Mouse (Mus musculus) forebrain, embryonic 15.5 days (tissue): Measurements from ENCODE around the gene Thbs3. TPM values are rescaled to one million over a fixed set of nuclear protein-coding genes. Genes with fewer than 3 reads are reported as not detected.
"Not testable (repeated sequence)": the region's sequence is repeated elsewhere in the genome, so short reads cannot be mapped to it uniquely, and the experiment has no call there.

Experiments
- ATAC-seq: fragments of 200-750 bp; cut with Nextera tagmentation; replicated peaks from 2 replicates; pipeline ENCODE4 v1.8.0; 2017; ENCODE audit warnings: mild to moderate bottlenecking, moderate TSS enrichment, moderate library complexity
- H3K27ac ChIP-seq: fragments of 300-500 bp; sonication (generic); replicated peaks from 2 replicates; pipeline ENCODE4 v1.5.1; 2015; ENCODE audit warnings: mild to moderate bottlenecking, inconsistent platforms
- H3K27me3 ChIP-seq: fragments of 300-500 bp; sonication (generic); 2 replicates; pipeline ENCODE4 v1.6.1; 2015; ENCODE audit warnings: inconsistent platforms
- H3K36me3 ChIP-seq: fragments of 300-500 bp; sonication (generic); 2 replicates; pipeline ENCODE4 v1.6.1; 2015; ENCODE audit warnings: mild to moderate bottlenecking, inconsistent platforms
- H3K4me1 ChIP-seq: fragments of 300-500 bp; sonication (generic); 2 replicates; pipeline ENCODE4 v1.6.1; 2015; ENCODE audit warnings: inconsistent platforms
- H3K4me2 ChIP-seq: fragments of 300-500 bp; sonication (generic); replicated peaks from 2 replicates; pipeline ENCODE4 v1.6.1; 2015; ENCODE audit warnings: mild to moderate bottlenecking, inconsistent platforms
- H3K4me3 ChIP-seq: fragments of 300-500 bp; sonication (generic); 2 replicates; pipeline ENCODE4 v1.5.1; 2015; ENCODE audit warnings: mild to moderate bottlenecking, inconsistent platforms
- H3K9ac ChIP-seq: fragments of 300-500 bp; sonication (generic); replicated peaks from 2 replicates; pipeline ENCODE4 v1.6.1; 2015; ENCODE audit warnings: mild to moderate bottlenecking, inconsistent platforms
- H3K9me3 ChIP-seq: fragments of 300-500 bp; sonication (generic); 2 replicates; pipeline ENCODE4 v1.6.1; 2016; ENCODE audit warnings: inconsistent platforms
- WGBS: fragments of 180-500 bp; shearing (Covaris S2); methylation state at CpG from one replicate; pipeline ENCODE4 v1.1.7; 2015; ENCODE audit warnings: mixed read lengths; 5-methylcytosine and 5-hydroxymethylcytosine counted together
- polyA plus RNA-seq: library from polyadenylated mRNA; unstranded; fragments of >200 nt; fragmentation: Nextera tagmentation; extraction: Ambion mirVana; gene quantifications from 2 replicates; pipeline ENCODE4 v1.2.1, GENCODE M21; 2015

Thbs3 gene
- polyA plus RNA-seq, 1 experiment from 2014 or later = 68.3 TPM

GRCm38 (mm10) chr3:89202253-89203141 lies 12.5 kb upstream of the Thbs3 start, which contains the start of gene Gba:
Gene Gba, plus strand, starts transcription at chr3:89202928.
- Histone ChIP-seq H3K9me3 (no peaks in the 10 kb centered on the region), H3K27ac (peak within 1 kb of the TSS; percentile 70), H3K9ac (peak within 1 kb of the TSS; percentile 59), H3K4me1 (peaks cover 6% of the 10 kb centered on the region), H3K27me3 (no peaks in the 10 kb centered on the region), H3K36me3 (peaks cover 30% of the 10 kb centered on the region), H3K4me3 (peak within 1 kb of the TSS; percentile 62), H3K4me2 (peak within 1 kb of the TSS; percentile 60)
- WGBS = 26% methylated on average over 13 of the region's 13 CpGs
- ATAC-seq = peak; percentile 89

DNA sequence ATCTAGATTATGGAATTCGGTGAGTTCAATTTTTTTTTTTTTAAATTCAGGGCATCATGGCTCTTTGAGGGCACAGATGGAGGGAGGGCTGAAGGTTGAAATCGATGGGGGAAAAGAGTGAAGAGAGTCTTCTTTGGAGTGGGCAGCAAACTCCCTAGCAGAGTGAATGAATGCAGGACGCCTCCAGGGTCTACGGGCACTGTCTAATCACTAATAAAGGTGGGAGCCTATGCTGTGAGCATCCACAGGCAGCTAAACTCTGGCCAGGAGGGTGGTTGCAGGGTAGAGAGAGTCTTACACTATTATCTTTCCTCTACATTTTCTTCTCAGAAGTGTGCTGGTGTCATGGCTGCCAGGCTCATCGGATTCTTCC lies 11.9 kb upstream of the Thbs3 start:
- Histone ChIP-seq H3K4me2 (peak overlapping the region; percentile 60), H3K27ac (peak overlapping the region; percentile 70), H3K27me3 (no peaks in the 10 kb centered on the region), H3K9me3 (no peaks in the 10 kb centered on the region), H3K4me3 (peak overlapping the region; percentile 62), H3K36me3 (peaks cover 35% of the 10 kb centered on the region), H3K4me1 (peaks cover 6% of the 10 kb centered on the region), H3K9ac (peak overlapping the region; percentile 59)
- 44% methylated on average over 5 of the region's 5 CpGs for WGBS
- ATAC-seq = peak; percentile 24; the same call in 1 of the 2 replicates

DNA sequence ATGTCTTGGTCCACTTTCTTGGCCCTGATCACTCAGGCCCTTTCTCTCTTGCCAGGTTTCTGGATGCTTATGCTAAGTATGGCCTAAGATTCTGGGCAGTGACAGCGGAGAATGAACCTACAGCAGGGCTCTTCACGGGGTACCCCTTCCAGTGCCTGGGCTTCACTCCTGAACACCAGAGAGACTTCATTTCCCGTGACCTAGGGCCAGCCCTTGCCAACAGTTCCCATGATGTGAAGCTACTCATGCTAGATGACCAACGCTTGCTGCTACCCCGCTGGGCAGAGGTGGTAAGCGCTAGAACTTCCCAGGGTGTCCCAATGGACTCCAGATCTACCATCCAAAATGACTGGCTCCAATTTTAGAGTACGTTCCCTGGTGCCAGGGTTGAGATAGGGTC lies 8.9 kb upstream of the Thbs3 start:
- Histone ChIP-seq H3K9ac (no peak overlapping the region), H3K4me1 (peaks cover 6% of the 10 kb centered on the region), H3K27ac (no peak overlapping the region), H3K36me3 (peaks cover 59% of the 10 kb centered on the region), H3K4me3 (no peak overlapping the region), H3K9me3 (no peaks in the 10 kb centered on the region), H3K27me3 (no peaks in the 10 kb centered on the region), H3K4me2 (no peak overlapping the region)
- 92% methylated on average over 7 of the region's 7 CpGs for WGBS
- ATAC-seq = no peak

DNA sequence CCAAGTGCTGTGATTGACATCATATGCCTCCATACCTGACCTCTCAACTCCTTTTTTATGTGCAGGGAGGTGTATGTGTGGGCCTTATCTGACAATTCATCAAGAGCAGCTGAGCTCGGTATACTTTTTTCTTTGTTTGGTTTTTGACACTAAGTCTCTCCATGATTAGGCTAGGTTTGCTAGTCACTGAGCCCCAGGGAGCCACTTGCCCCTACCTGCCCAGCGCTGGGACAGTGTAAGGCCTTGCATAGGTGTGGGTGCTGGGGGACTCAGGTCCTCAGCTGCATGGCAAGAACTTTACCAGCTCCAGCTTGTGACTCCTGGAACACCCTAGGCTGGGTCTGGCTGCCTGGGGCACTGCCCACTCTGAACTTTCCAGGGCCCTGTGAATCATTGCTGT lies 8.3 kb upstream of the Thbs3 start:
- Histone ChIP-seq H3K4me1 (peaks cover 6% of the 10 kb centered on the region), H3K36me3 (peaks cover 59% of the 10 kb centered on the region), H3K27ac (no peak overlapping the region), H3K4me3 (no peak overlapping the region), H3K9me3 (no peaks in the 10 kb centered on the region), H3K27me3 (no peaks in the 10 kb centered on the region), H3K4me2 (no peak overlapping the region), H3K9ac (no peak overlapping the region)
- ATAC-seq = no peak
- WGBS = 95% methylated on average over 2 of the region's 2 CpGs

DNA sequence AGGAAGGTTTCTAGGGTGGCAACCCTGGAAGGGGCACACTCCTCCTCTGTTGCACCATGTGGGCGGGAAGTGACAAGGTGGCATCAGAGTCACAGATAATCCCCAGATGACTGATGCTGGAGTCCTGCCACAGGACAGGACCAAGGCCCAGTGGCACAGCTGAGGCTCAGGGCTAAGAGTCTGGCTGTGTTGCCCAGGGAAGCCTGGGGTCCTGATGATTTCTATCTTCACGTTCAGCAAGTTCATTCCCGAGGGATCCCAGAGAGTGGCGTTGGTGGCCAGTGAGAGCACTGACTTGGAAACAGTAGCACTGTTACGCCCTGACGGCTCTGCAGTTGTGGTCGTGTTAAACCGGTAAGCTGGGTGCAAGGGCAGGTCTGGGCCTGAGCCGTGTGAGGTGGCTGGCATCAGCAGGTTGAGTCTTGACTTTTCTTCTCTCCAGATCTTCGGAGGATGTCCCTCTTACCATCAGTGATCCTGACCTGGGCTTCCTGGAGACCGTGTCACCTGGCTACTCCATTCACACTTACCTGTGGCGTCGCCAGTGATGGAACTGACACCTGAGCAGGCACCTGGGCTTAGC lies 6.8 kb upstream of the Thbs3 start:
- Histone ChIP-seq H3K9me3 (no peaks in the 10 kb centered on the region), H3K4me1 (peaks cover 14% of the 10 kb centered on the region), H3K4me3 (no peak overlapping the region), H3K27ac (no peak overlapping the region), H3K9ac (no peak overlapping the region), H3K36me3 (peaks cover 59% of the 10 kb centered on the region), H3K4me2 (no peak overlapping the region), H3K27me3 (no peaks in the 10 kb centered on the region)
- WGBS = 91% methylated on average over 13 of the region's 13 CpGs
- no peak for ATAC-seq

DNA sequence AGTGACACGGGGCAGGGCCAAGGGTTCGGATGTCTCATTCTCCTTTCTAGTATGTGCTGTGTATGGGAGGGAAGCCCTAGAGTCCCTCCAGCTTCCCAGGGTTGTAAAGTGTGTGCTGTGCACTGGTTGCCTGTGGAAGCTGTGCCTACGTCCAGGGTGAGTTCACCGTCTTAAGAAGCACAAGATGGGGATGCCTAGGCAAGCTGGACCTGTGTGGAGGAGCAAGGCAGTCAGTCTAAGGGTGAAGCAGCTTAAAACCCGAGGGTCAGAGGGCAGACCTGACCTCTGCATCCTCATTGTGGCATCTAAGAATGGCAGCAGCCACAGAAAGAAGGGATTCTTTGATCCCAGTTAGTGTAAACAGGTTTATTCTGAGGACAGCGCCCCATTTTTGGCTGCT lies 6.2 kb upstream of the Thbs3 start:
- no peak overlapping the region for H3K4me2 ChIP-seq
- H3K9ac ChIP-seq = no peak overlapping the region
- 90% methylated on average over 6 of the region's 6 CpGs for WGBS
- H3K27ac ChIP-seq = no peak overlapping the region
- ATAC-seq = no peak
- H3K4me3 ChIP-seq = no peak overlapping the region
- H3K36me3 ChIP-seq = peaks cover 59% of the 10 kb centered on the region
- peaks cover 13% of the 10 kb centered on the region for H3K4me1 ChIP-seq
- no peaks in the 10 kb centered on the region for H3K27me3 ChIP-seq
- H3K9me3 ChIP-seq = no peaks in the 10 kb centered on the region

GRCm38 (mm10) chr3:89209731-89210130 lies 5.2 kb upstream of the Thbs3 start:
- 85% methylated on average over 7 of the region's 7 CpGs for WGBS
- H3K4me3 ChIP-seq = no peak overlapping the region
- H3K4me1 ChIP-seq = peaks cover 17% of the 10 kb centered on the region
- no peak overlapping the region for H3K9ac ChIP-seq
- peaks cover 52% of the 10 kb centered on the region for H3K36me3 ChIP-seq
- ATAC-seq = no peak
- H3K27ac ChIP-seq = no peak overlapping the region
- no peaks in the 10 kb centered on the region for H3K9me3 ChIP-seq
- no peaks in the 10 kb centered on the region for H3K27me3 ChIP-seq
- no peak overlapping the region for H3K4me2 ChIP-seq

GRCm38 (mm10) chr3:89210162-89210561 lies 4.8 kb upstream of the Thbs3 start:
- no peak overlapping the region for H3K27ac ChIP-seq
- H3K4me1 ChIP-seq = peaks cover 21% of the 10 kb centered on the region
- no peaks in the 10 kb centered on the region for H3K27me3 ChIP-seq
- H3K36me3 ChIP-seq = peaks cover 50% of the 10 kb centered on the region
- ATAC-seq = no peak
- no peak overlapping the region for H3K4me3 ChIP-seq
- H3K9me3 ChIP-seq = no peaks in the 10 kb centered on the region
- H3K9ac ChIP-seq = no peak overlapping the region
- 88% methylated on average over 13 of the region's 13 CpGs for WGBS
- no peak overlapping the region for H3K4me2 ChIP-seq

- Histone ChIP-seq H3K9ac (no peak overlapping the region), H3K27me3 (no peaks in the 10 kb centered on the region), H3K36me3 (peaks cover 44% of the 10 kb centered on the region), H3K9me3 (no peaks in the 10 kb centered on the region), H3K4me3 (no peak overlapping the region), H3K27ac (no peak overlapping the region), H3K4me2 (no peak overlapping the region), H3K4me1 (peaks cover 27% of the 10 kb centered on the region)
- ATAC-seq = no peak
- WGBS = 81% methylated on average over 7 of the region's 7 CpGs
Measured at GRCm38 (mm10) chr3:89210731-89211130, 4.2 kb upstream of the Thbs3 start.

DNA sequence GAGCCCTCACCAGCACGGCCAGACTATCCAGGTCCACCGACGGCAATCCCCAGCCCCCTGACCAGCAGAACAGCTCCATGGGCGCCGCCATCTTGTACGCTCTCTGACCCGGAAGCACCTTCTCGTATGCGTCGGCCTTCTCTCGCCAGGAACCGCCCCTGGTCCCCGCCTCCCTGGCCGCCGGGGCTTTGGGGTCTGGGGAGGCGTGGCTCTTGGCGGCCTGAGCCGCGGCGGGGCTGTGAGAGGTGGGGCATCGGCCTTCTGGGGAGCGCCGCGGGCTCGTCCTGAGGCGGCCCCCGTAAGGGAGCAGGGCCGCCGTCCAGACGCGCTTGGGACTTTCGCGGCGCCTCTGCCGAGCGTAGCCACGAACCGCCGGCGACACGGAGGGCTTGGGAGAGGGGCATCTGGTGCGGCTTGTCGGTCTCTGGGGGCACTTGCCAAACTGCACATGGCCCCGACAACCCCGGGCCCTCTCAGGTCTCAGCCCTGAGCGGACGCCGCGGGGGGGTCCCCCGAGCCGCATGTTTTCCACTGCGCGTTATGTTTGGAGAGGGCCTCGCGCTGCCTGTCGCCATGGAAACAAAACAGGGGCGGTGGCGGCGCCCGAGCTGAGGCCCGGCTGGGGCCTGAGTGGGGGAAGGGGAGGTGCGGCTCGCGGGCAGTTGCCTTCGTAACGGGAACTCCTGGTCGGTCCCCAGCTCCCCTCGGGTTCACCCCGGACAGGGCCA lies 1.0 kb upstream of the Thbs3 start:
- ATAC-seq = peak; percentile 85
- peaks cover 39% of the 10 kb centered on the region for H3K4me1 ChIP-seq
- peak overlapping the region; percentile 98 for H3K27ac ChIP-seq
- H3K36me3 ChIP-seq = peaks cover 15% of the 10 kb centered on the region
- H3K4me3 ChIP-seq = peak overlapping the region; percentile 80
- H3K27me3 ChIP-seq = no peaks in the 10 kb centered on the region
- WGBS = under 1% methylated on average over 67 of the region's 69 CpGs
- H3K9me3 ChIP-seq = no peaks in the 10 kb centered on the region
- peak overlapping the region; percentile 94 for H3K4me2 ChIP-seq
- peak overlapping the region; percentile 79 for H3K9ac ChIP-seq

DNA sequence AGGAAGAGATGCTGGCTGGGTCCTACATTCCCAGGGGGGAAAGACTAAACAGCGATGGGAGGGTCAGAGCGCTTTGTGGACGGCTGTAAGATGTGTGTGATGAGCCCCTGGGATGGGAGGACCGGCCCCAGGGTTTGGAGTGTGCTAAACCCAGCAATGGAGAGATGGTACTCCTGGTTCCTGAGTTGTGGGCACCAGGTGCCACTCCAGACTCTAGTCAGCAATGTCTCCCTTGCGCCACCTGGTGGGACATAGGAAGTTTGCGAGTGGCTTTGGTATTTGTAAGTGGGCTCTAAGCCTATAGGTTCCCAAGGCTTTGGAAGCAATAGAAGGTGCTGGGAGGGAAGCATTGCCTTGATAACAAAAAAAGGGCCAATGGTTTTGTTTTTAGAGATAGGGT lies 873 bp downstream of the Thbs3 start:
- H3K27me3 ChIP-seq = no peaks in the 10 kb centered on the region
- peak overlapping the region; percentile 79 for H3K9ac ChIP-seq
- 1% methylated on average over 6 of the region's 6 CpGs for WGBS
- H3K4me1 ChIP-seq = peaks cover 39% of the 10 kb centered on the region
- H3K4me2 ChIP-seq = peak overlapping the region; percentile 94
- peak overlapping the region; percentile 80 for H3K4me3 ChIP-seq
- H3K36me3 ChIP-seq = peaks cover under 1% of the 10 kb centered on the region; the same call in 1 of the 2 replicates
- peak; percentile 35 for ATAC-seq
- H3K9me3 ChIP-seq = no peaks in the 10 kb centered on the region
- peak overlapping the region; percentile 98 for H3K27ac ChIP-seq

DNA sequence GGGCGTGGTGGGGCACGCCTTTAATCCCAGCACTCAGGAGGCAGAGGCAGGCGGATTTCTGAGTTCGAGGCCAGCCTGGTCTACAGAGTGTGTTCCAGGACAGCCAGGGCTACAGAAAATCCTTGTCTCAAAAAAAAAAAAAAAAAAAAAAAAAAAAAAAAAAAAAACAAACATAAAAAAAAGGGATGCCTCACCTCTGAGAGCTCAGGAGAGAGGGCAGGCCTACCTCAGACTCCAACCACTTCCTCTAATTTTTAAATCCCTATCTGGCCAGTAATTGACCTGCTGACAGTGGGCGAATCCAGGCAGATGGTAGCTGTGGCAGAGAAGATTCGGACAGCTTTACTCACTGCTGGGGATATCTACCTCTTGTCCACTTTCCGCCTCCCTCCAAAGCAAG lies 1.4 kb downstream of the Thbs3 start:
- H3K4me3 ChIP-seq, H3K27me3 ChIP-seq, H3K27ac ChIP-seq, ATAC-seq, H3K9ac ChIP-seq, H3K9me3 ChIP-seq, H3K36me3 ChIP-seq: not testable (repeated sequence)
- 0 out of 2 replicates have a peak overlapping the region, but pooled peaks have one; percentile 94 for H3K4me2 ChIP-seq
- H3K4me1 ChIP-seq = peaks cover 39% of the 10 kb centered on the region
- whole genome bisulfite sequencing = 67% methylated on average over 7 of the region's 7 CpGs
